Mouse (Mus musculus) erythroblast, embryonic 14.5 days (primary cell): ENCODE measurements around the gene Ndc1.

Source experiments
- GATA1 ChIP-seq: IDR thresholded peaks from 2 replicates; pipeline ENCODE4 v1.6.1; 2012; ENCODE audit warnings: low read length, inconsistent platforms, mixed read lengths
- TAL1 ChIP-seq: IDR thresholded peaks from 3 replicates; pipeline ENCODE4 v1.6.1; 2012; ENCODE audit warnings: low read length, inconsistent platforms, mixed read lengths

DNA sequence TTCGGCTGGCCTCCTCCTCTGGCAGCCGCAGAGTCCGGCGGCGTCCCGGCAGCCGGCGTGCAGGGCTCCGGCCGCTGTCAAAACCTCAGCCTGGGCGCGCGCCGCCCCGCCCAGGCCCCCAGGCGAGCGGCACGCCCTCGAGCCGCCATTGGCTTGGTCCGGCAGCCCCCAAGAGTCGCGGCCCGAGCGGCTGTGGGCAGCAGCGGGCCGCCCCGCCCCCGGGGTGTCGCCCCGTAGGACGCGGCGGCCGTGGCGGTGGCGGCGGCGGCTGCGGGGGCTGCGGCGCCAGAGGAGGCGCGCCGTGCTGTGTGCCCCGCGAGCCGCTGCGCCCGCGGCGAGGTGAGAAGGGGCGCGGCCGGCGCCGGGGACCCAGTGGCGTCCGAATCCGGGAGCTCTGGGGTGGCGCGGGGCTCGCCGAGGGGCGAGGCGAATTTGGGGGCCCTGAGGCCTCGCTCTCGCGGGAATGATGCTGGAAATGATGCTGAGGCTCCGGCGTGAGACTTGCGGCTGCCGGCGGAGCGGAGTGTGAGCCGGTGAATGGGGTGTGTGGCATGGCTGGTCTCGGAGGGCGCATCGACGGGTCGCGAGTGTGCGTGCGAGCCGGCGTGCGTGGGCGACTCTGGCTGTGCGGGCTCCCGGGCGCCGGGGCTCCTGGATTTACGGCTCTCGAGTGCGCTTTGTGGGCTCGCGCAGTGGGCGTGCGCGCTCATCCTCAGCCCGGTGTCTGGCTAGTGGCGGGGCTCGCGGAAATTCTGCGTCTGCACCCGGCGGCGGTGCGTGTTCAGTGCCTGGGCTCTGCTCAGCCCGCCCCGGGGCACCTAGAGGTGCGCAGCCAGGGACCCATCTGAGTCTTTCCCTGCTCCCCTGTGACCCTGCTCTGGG, 67.0 kb downstream of the Ndc1 start, which contains the start of gene Glis1:
- TF ChIP-seq GATA1 (no peak), TAL1 (no peak)
